In genomic region chr11:101260826-101261380, GRCm38 (mm10) we compare ENCODE assay signal across 8 mouse cellular contexts. TPM values are rescaled to one million over a fixed set of nuclear protein-coding genes. Genes with fewer than 3 reads are reported as not detected.
DNase-seq lines count a peak whose midpoint lies in the region; ATAC-seq and TF ChIP-seq lines count a peak whose summit lies in the region.

No protein-coding gene starts in this region.

- H3K27ac ChIP-seq in heart, adult 2 months: peak overlapping the region; percentile 86
- no peak overlapping the region for H3K27ac ChIP-seq in brown adipose tissue, adult 24 weeks (replicated peaks; ENCODE audit: low read depth, low read length)
- H3K27ac ChIP-seq in hindbrain, embryonic 13.5 days: no peak overlapping the region

- H3K4me1 ChIP-seq in heart, adult 2 months (ENCODE audit: control insufficient read depth, insufficient read depth, low read length): peaks cover 11% of the 10 kb centered on the region
- H3K4me1 ChIP-seq in brown adipose tissue, adult 24 weeks (ENCODE audit: control insufficient read depth, insufficient read depth, insufficient read length, low read length): peaks cover 7% of the 10 kb centered on the region
- H3K4me1 ChIP-seq in hindbrain, embryonic 13.5 days (replicated peaks): peaks cover 50% of the 10 kb centered on the region

- intact Hi-C loops in heart, adult 2 months (cut with DNase I): no loop called here

- H3K36me3 ChIP-seq in heart, adult 2 months (ENCODE audit: control insufficient read depth, insufficient read depth, low read length): peaks cover 5% of the 10 kb centered on the region
- H3K36me3 ChIP-seq in hindbrain, embryonic 13.5 days: peaks cover 18% of the 10 kb centered on the region

- ATAC-seq in hindbrain, embryonic 13.5 days (ENCODE audit: low FRiP score): peak; percentile 46; the same call in 1 of the 2 replicates
- ATAC-seq in megakaryocyte progenitor cell, adult 5-6 weeks (replicated peaks; ENCODE audit: poor library complexity): peak; percentile 15; the same call in 1 of the 2 replicates
- ATAC-seq in activated CD4-positive, CD25-positive, alpha-beta regulatory T cell, adult 4 months: no peak

- H3K9ac ChIP-seq in heart, adult 2 months (ENCODE audit: low read depth, low read length): peak overlapping the region; percentile 89
- peak overlapping the region; percentile 76 for H3K9ac ChIP-seq in hindbrain, embryonic 13.5 days

- H3K4me3 ChIP-seq in heart, adult 2 months: peak overlapping the region; percentile 78
- H3K4me3 ChIP-seq in brown adipose tissue, adult 24 weeks (ENCODE audit: insufficient read depth, low read depth, low read length): peak overlapping the region; percentile 68
- peak overlapping the region; percentile 46 for H3K4me3 ChIP-seq in hindbrain, embryonic 13.5 days

- no peak for DNase-seq in heart, adult 2 months
- no peak for DNase-seq in heart, adult 8-10 months (ENCODE audit: low spot score)
- no peak for DNase-seq in T-cell, adult 2 months (ENCODE audit: low spot score)
- DNase-seq in cerebellum, adult 18-20 months: no peak

- TF ChIP-seq POLR2A in heart, adult 2 months (IDR thresholded peaks at IDR 0.05; ENCODE audit: insufficient read depth, low read depth, low read length): no peak

- no peaks in the 10 kb centered on the region for H3K9me3 ChIP-seq in hindbrain, embryonic 13.5 days

- H3K79me2 ChIP-seq in heart, adult 2 months (replicated peaks; ENCODE audit: control insufficient read depth, insufficient read depth, low read length): no peaks in the 10 kb centered on the region

- TF ChIP-seq CTCF in heart, adult 2 months (IDR thresholded peaks at IDR 0.05): no peak

- no peak for TF ChIP-seq EP300 in heart, adult 2 months (IDR thresholded peaks at IDR 0.05; ENCODE audit: insufficient read depth, low read depth, low read length)

- WGBS in heart, adult 2 months: under 1% methylated on average over 30 of the region's 30 CpGs
- WGBS in hindbrain, embryonic 13.5 days: under 1% methylated on average over 30 of the region's 30 CpGs

- peak overlapping the region; percentile 92 for H3K4me2 ChIP-seq in hindbrain, embryonic 13.5 days

- no peaks in the 10 kb centered on the region; the same call in 1 of the 2 replicates for H3K27me3 ChIP-seq in heart, adult 2 months (ENCODE audit: control insufficient read depth, insufficient read depth, low read length)
- peaks cover 69% of the 10 kb centered on the region for H3K27me3 ChIP-seq in hindbrain, embryonic 13.5 days

RNA-seq across cellular contexts. Expression of gene Wnk4, which starts 0.5 kb away (rescaled TPM):
- 10 to 100 TPM in 1 of 2 experiments, 1 to 10 TPM in 1; 9.2 to 12.6 TPM for total RNA-seq in heart, adult 2 months (2021)
- polyA plus RNA-seq in heart, adult 2 months (2012; rRNA removed): 12.1 and 13.9 TPM in 2 replicates
- total RNA-seq in heart, adult 8-10 months (2022): 10 to 100 TPM in 3 of 4 experiments, 1 to 10 TPM in 1; 7.6 to 16.6 (median 14.2) TPM
- not detected in 2 replicates for polyA plus RNA-seq in brown adipose tissue, adult 24 weeks (2012; ENCODE audit: insufficient read depth, insufficient read length, missing spikeins)
- polyA plus RNA-seq in hindbrain, embryonic 13.5 days (2015; fragmentation: Nextera tagmentation; extraction: Ambion mirVana): 7.0 and 7.7 TPM in 2 replicates
- total RNA-seq in megakaryocyte progenitor cell, adult 5-6 weeks (2015): not detected in 2 replicates
- not detected in 2 replicates for total RNA-seq in megakaryocyte progenitor cell, adult 5-6 weeks (2017)
- polyA plus RNA-seq in activated CD4-positive, CD25-positive, alpha-beta regulatory T cell, adult 4 months (2017; shearing (Covaris generic)): 1 to 10 TPM in 1 of 2 experiments, under 1 TPM in 1; 0.58 to 1.0 TPM

RNA-seq across cellular contexts. Expression of gene Vps25, which starts 7.4 kb away (rescaled TPM):
- 10 to 100 TPM; 82.5 to 90.1 TPM for total RNA-seq in heart, adult 2 months (2021)
- polyA plus RNA-seq in heart, adult 2 months (2012; rRNA removed): 83.2 and 96.8 TPM in 2 replicates
- 100 to 1,000 TPM in 3 of 4 experiments, 10 to 100 TPM in 1; 88.4 to 109 (median 104) TPM for total RNA-seq in heart, adult 8-10 months (2022)
- 109 and 141 TPM in 2 replicates for polyA plus RNA-seq in brown adipose tissue, adult 24 weeks (2012; ENCODE audit: insufficient read depth, insufficient read length, missing spikeins)
- 110 and 115 TPM in 2 replicates for polyA plus RNA-seq in hindbrain, embryonic 13.5 days (2015; fragmentation: Nextera tagmentation; extraction: Ambion mirVana)
- total RNA-seq in megakaryocyte progenitor cell, adult 5-6 weeks (2015): 261 and 263 TPM in 2 replicates
- total RNA-seq in megakaryocyte progenitor cell, adult 5-6 weeks (2017): 70.4 and 86.9 TPM in 2 replicates
- polyA plus RNA-seq in activated CD4-positive, CD25-positive, alpha-beta regulatory T cell, adult 4 months (2017; shearing (Covaris generic)): 100 to 1,000 TPM; 122 to 153 TPM

RNA-seq across cellular contexts. Expression of gene Ramp2, which starts 15.1 kb away (rescaled TPM):
- 10 to 100 TPM; 89.1 to 90.3 TPM for total RNA-seq in heart, adult 2 months (2021)
- polyA plus RNA-seq in heart, adult 2 months (2012; rRNA removed): 130 and 172 TPM in 2 replicates
- total RNA-seq in heart, adult 8-10 months (2022): 10 to 100 TPM; 60.8 to 93.6 (median 83.9) TPM
- polyA plus RNA-seq in brown adipose tissue, adult 24 weeks (2012; ENCODE audit: insufficient read depth, insufficient read length, missing spikeins): 20.0 and 27.6 TPM in 2 replicates
- 84.8 and 94.9 TPM in 2 replicates for polyA plus RNA-seq in hindbrain, embryonic 13.5 days (2015; fragmentation: Nextera tagmentation; extraction: Ambion mirVana)
- 0.88 TPM in 1 of 2 replicates, not detected in the other for total RNA-seq in megakaryocyte progenitor cell, adult 5-6 weeks (2015)
- 1.9 TPM in 1 of 2 replicates, not detected in the other for total RNA-seq in megakaryocyte progenitor cell, adult 5-6 weeks (2017)
- polyA plus RNA-seq in activated CD4-positive, CD25-positive, alpha-beta regulatory T cell, adult 4 months (2017; shearing (Covaris generic)): not detected

RNA-seq across cellular contexts. Expression of gene Cntd1, which starts 17.9 kb away (rescaled TPM):
- under 1 TPM; 0.23 to 0.36 TPM for total RNA-seq in heart, adult 2 months (2021)
- 0.06 and 0.12 TPM in 2 replicates for polyA plus RNA-seq in heart, adult 2 months (2012; rRNA removed)
- under 1 TPM in 3 of 4 experiments, not detected in 1; 0.14 to 0.29 (median 0.22) TPM for total RNA-seq in heart, adult 8-10 months (2022)
- polyA plus RNA-seq in brown adipose tissue, adult 24 weeks (2012; ENCODE audit: insufficient read depth, insufficient read length, missing spikeins): 0.75 and 0.79 TPM in 2 replicates
- polyA plus RNA-seq in hindbrain, embryonic 13.5 days (2015; fragmentation: Nextera tagmentation; extraction: Ambion mirVana): 1.3 TPM in 2 replicates
- total RNA-seq in megakaryocyte progenitor cell, adult 5-6 weeks (2015): 1.1 and 2.0 TPM in 2 replicates
- 1.2 and 1.3 TPM in 2 replicates for total RNA-seq in megakaryocyte progenitor cell, adult 5-6 weeks (2017)
- 1 to 10 TPM in 1 of 2 experiments, not detected in 1; 1.0 TPM for polyA plus RNA-seq in activated CD4-positive, CD25-positive, alpha-beta regulatory T cell, adult 4 months (2017; shearing (Covaris generic))

RNA-seq across cellular contexts. Expression of gene Coa3, which starts 18.0 kb away (rescaled TPM):
- 100 to 1,000 TPM in 1 of 2 experiments, 10 to 100 TPM in 1; 88.4 to 101 TPM for total RNA-seq in heart, adult 2 months (2021)
- polyA plus RNA-seq in heart, adult 2 months (2012; rRNA removed): 153 and 302 TPM in 2 replicates
- 100 to 1,000 TPM in 2 of 4 experiments, 10 to 100 TPM in 2; 93.0 to 105 (median 98.0) TPM for total RNA-seq in heart, adult 8-10 months (2022)
- 134 and 144 TPM in 2 replicates for polyA plus RNA-seq in brown adipose tissue, adult 24 weeks (2012; ENCODE audit: insufficient read depth, insufficient read length, missing spikeins)
- polyA plus RNA-seq in hindbrain, embryonic 13.5 days (2015; fragmentation: Nextera tagmentation; extraction: Ambion mirVana): 216 and 226 TPM in 2 replicates
- total RNA-seq in megakaryocyte progenitor cell, adult 5-6 weeks (2015): 74.0 and 91.0 TPM in 2 replicates
- total RNA-seq in megakaryocyte progenitor cell, adult 5-6 weeks (2017): 43.7 and 47.8 TPM in 2 replicates
- 100 to 1,000 TPM; 109 to 144 TPM for polyA plus RNA-seq in activated CD4-positive, CD25-positive, alpha-beta regulatory T cell, adult 4 months (2017; shearing (Covaris generic))

Comparison
In these comparisons a context has a peak if more than half of its experiments do, and no peak if none do; other contexts are left out.
1. RNA of gene Ramp2, which starts 15.1 kb away (polyA plus RNA-seq): 130 to 172 TPM in heart, adult 2 months, 84.8 to 94.9 TPM in hindbrain, embryonic 13.5 days and 20.0 to 27.6 TPM in brown adipose tissue, adult 24 weeks; not detected in activated CD4-positive, CD25-positive, alpha-beta regulatory T cell, adult 4 months; every median in the first group is over 10 times any median in the second.
2. Peak in every context shown above with its lines, with median percentiles within 50 percentile points of each other: H3K4me3 ChIP-seq.